Mouse (Mus musculus) urinary bladder, postnatal 10 days (tissue): ENCODE measurements around the gene Pnkd.
A peak's percentile ranks its signal among the peaks of the same experiment; 100 is the strongest.

Experiments used
- DNase-seq: peaks from one replicate; pipeline ENCODE4 v3.0.0; 2022; ENCODE audit warnings: low spot score

Gene Pnkd

DNA sequence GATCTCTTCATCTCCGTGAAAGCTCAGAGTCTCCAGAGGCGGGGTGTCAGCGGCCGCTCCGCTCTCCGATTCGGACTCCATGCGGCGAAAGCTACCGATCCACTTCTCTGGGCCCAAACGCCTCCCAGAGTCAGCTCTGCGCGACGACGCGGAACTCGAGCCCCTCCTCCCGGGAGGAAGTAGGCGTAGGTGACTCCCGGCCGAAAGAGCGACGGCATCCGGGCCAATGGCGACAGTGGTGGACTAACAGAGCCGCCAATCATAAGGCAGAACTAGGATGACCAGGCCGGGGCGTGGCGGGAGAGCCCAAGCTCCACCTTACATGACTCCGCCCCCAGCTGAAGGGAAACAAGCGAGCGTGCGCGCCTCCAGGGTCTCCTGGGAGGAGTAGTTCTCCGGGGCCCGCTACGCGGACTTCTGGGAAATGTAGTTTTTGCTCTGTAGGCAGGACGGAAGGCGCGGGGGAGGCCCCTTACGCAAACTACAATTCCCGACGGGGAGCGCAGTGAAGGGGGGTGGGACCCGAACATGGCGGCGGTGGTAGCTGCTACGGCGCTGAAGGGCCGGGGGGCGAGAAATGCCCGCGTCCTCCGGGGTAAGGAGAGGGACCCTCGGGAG is at the start of gene Pnkd, which contains the start of gene Aamp:
TSS of gene Pnkd (plus strand) at position 388 of the 618 bp plus-strand sequence.
TSS of gene Aamp (minus strand) at position 196 of the 618 bp plus-strand sequence.
- DNase-seq = peak; percentile 97

DNA sequence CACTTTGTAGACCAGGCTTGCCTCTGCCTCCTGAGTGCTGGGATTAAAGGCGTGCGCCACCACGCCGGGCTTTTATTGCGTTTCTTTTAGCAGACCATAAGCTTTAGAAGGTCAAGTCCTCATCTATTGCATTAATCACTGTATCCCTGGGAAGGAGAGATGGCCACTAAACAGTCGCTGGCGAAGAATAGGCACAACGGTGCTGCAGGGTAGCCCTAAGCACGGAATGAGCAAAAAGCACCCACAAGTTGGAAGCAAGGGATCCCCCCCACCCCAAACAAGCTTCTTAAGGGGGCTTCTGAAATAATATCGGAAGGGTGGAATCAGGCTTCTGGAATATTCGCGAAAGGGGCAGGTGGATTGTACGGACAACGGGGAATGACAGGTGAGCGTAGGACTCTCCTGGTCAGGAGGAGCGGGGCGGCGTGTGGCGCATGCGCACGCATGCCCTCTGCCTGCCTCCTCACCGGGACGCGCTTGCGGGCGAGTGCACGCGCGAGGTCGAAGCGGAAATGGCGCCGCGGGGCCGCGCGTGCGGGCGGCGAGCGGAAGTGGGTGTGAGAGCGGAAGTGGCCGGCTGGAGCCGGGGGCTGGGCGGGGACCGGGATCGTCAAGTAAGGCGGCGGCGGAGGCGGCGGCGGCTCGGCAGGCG is 48.7 kb upstream of the Pnkd start, which contains the start of gene Arpc2:
TSS of gene Arpc2 (plus strand) at position 147 of the 652 bp plus-strand sequence.
- peak; percentile 89 for DNase-seq

DNA sequence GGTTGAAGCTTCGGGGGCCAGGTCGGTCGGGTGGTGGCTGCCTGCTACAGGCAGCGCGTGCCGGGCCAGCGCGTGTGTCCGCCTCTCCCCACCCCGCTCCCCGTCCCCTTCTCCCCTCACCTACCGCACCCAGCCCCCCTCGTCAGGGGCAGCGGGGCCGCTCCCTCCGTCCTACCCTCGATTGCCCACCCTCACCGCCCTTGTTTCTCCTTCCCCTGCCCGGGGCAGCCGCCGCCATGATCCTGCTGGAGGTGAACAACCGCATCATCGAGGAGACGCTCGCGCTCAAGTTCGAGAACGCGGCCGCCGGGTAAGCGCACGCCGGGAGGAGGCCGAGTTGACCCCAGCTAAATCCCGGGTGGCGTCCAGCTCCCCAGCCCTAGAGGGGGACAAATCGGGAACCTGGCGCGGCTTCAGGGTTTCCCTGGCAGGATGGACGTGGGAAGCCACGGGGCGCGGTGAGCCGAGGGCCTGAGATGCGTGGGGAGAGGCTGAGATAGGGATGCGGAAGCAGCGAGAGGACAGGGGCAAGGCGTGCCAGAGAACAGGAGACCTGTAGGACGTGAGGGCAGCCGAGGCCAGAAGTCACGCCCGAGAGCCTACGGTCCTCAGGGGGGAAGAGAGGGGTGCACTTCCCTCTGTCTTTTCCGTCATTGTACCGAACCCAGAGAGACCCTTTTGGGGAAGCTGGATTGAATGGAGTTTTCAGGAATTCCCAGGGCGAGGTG is 48.0 kb upstream of the Pnkd start:
- DNase-seq = no peak

DNA sequence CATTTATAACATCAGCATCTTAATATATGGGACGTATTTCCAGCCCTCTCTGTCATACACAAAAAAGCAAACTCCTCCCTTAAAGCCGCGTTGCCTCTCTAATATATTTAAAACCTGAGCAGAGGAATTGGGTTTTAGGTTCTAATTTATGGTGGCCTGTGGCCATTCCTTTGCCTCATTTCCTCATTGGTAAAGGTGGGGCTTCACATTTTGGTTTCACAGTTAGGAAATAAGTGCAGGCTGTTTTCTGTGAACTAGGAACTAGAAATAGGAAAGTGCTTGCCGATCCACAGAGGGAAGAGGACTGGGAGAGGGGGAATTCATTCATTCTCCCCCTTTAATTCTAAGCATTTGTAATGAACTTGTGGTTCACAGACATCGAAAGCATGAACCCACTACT is 47.1 kb upstream of the Pnkd start:
- DNase-seq = no peak

DNA sequence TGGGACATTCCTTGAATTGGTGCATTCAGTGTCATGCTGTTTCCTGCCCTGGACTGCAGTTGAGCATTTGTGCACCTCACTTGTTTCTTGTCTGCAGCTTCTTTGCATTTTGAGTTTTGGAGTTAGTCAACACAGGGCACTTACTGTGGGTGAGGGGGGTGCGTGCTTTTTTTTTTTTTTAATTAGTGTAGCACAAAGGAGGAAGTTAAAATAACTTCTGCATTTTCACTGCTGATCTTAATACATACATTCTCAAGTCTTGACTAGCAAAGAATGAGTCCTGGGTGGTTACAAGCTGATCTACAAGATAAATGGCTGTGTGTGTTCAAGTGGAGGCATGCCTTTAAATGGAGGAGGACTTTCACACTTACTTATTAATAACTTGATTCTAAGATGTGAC is 46.6 kb upstream of the Pnkd start:
- no peak for DNase-seq

DNA sequence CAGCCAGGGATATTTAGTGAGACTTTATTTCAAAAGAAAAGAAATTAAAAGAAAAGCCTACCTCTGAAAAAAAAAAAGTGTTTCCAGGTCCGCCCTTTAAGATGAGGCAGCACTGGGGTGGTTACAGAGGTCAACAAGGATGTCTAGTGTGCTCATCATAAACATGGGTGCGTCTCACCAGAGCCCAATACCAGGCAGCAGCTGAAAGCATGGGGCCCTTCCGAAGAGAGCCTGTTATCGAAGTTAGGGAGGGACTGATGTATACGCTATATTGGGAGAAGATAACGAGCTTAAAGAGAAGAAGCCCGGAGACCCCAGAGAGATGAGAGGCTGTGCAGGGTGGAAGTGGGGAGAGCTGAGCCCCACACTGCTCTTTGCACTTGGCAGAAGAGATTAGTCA is 45.6 kb upstream of the Pnkd start:
- no peak for DNase-seq

DNA sequence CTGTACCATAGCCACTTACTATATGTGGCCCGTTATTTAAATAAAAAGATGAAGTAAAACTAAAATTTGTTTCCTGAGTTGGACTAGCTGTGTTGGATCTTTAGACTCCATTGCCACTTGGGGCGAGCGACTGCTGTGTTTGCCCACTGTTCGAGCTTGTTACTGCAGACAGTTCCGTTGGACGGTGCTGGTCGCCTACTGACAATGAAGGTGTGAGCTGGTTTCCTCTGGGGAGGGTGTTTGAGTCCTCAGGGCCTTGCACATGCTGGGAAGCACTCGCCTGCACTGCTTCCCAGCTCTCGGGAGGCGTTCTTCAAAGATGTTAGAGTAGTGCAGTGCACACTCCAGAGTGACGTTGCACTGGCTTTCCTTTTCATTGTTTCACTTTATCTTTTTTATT is 45.1 kb upstream of the Pnkd start:
- DNase-seq = no peak

DNA sequence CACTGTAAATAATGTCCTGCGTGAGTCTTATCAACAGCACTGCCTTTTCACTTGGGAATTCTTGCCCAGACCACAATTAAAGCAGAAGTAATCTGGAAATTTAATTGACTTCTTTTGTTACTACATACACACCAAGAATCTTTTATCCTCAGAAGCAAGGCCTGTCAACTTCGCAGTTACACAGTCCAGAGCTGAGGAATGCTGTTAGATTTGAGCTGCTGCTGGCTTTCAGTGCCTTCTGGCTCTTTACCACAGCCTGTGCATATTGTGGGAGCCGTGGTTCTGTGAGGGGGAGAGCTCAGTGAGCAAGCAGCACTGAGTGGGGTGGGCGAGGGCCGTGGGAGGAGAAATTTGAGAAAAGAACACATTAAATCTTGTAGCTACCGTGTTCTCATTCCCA is 44.4 kb upstream of the Pnkd start:
- DNase-seq = no peak

DNA sequence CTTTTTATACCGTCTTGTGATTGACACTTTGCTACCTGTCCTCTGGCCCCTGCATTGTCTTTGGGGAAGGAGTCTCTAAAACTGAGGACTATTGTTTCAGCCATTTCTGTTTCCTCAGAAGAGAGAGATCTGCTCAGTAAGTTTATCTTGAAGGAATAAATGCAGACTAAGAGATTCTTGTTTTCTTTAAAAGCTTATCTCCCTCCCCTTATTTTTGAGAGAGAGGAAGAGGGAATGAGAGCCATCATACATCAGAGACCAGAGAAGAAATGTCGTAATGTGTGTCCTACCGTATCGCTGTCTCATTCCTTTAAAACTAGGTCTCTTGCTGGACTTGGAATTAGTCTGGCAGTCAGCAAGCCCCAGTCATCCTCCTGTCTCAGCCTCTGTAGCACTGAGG is 43.9 kb upstream of the Pnkd start:
- DNase-seq = no peak

DNA sequence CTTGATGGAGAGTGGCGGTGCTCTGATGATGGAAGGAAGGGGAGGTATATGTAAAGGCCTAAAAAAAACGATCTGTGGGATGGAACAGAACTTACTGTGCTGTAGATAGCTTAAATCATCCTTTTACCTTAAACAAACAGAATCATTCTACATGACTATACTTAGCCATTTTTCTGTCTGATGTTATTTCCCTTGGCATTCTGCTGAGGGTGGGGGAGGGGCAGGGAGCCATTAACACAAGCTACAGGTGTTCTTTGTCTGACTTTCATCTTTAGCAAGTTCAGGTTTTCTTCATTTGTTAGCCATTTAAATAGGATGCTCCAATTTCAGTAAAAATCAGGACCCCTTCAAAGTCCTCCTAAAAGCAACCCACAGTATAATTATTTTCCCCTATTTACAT is 39.2 kb upstream of the Pnkd start:
- DNase-seq = no peak

DNA sequence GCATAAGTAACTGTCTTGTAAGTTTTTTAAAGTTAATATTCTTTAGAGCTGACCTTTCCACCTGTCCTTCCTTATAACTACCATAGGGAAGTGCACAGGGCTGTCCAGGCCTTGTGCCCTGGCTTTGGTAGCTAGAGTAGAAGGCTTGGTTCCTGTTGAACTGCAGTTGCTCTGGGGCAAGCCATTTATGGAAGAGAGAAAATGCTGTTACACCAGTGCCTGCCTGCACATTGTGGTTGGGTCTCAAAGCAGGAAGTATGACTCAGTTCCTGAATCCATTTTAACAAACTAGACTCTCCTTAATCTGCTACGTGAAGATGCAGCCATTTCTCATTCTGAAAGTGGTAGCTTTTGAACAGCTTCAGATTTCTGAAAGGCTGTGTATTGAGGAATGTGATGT is 35.9 kb upstream of the Pnkd start:
- DNase-seq = no peak

DNA sequence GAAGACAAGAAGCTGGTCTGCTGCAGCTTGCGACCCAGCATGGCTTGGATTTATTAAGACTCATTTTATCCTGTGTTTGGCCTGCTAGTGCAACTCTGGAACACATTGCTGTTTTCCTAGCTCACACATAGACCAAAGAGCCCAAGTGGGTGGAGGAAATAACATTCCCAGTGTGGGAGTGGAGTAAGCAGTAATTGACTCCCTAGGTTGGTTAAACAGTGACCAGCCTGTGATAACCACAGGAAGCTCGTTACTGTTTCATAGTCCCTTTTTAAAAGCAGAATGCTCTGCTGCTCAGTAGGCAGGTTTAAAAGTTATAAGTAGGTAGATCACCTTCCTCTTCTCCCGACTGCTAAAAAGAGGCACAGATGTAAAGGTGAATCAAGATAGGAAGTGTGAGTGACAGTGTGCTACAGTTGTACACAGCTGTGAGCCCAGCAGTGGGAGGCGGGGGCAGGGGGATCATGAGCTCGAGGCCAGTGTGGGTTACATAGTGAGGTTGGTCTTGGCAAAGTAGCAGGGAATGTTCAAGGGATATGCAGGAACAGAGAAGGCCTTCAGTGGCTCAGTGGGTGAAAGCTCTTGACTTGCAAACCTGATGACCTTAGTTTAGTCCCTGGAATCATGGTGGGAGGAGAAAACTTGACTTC is 35.3 kb upstream of the Pnkd start:
- no peak for DNase-seq

DNA sequence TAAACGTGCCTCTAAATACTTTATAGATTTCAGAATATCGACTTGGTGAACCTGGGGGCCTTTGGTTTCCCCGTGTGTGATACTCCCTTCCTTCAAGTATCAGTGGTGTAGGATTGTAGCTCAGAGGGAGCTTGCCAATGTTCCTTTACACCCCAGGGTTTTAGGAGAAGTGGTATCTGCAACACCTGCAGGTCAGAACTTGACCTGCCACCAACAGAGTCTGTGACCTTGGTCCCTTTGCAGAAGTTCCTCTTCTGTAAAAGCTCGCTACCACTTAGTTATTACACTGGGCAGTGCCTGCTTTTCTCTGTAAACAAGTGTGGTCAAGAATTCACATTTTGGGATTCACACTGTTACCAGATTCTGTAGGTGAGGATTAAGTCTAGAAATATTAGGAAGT is 34.6 kb upstream of the Pnkd start:
- no peak for DNase-seq

DNA sequence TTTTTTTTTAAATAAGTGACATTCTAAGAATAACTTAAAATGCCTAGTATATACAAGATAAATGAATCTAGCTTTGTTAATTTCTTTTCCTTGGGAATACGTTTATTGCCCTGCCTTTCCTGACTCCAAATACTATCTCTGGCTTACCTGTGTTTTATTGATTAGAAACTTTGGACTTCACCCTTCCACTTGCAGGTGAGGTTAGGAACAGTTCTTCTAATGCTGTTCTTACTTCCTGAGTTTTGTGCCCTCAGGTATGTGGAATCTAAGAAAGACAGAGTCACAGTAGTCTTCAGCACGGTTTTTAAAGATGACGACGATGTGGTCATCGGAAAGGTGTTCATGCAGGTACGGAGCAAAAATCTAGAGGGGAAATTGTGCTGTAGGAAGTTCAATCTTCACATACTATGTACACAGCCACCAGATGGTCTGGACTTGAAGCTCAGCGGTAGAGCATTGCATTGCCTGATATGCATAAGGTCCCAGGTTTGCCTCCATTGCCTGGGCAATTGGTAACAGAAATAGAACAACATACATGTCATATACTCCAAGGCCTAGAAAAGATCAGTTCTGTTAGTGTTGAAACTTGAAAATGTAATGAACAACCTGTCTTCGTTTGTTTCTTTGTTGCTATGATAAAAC is 28.9 kb upstream of the Pnkd start:
- DNase-seq = no peak

DNA sequence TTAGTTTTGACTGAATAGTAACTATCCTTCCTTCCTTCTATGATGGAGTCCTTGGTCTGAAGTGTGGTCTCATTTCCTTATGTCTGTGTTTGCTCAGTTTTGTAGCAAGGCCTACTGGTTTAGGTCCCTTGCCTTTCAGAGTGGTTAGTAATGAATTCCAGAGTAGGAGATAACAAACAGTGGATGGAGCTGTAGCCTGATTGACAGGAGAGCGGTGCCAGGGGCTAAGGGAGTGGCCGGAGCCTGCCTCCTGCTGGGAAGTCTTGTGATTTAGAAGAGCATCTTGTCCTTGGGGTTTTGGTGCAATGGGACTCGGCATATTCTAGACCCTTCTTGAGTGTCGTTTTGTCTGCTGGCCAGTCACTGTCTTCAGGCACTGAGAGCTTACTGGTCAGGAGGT is 27.9 kb upstream of the Pnkd start:
- no peak for DNase-seq

DNA sequence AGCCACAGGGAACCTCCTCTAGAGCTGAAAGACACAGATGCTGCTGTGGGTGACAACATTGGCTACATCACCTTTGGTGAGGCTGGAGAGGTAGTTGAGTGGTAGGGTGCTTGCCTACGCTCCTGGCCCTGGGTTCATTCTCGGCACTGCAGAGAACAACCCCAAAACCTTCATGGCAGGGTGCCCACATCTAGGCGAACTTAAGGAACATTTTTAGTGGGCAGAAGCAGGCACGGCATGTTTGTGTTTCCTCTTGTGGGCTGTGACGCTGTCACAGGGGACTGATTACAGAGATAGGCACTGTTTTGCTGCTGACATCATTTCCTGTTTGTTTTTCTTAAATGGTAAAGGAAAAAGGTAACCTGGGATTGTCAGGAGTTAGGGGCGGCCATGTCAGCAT is 22.2 kb upstream of the Pnkd start:
- DNase-seq = no peak

DNA sequence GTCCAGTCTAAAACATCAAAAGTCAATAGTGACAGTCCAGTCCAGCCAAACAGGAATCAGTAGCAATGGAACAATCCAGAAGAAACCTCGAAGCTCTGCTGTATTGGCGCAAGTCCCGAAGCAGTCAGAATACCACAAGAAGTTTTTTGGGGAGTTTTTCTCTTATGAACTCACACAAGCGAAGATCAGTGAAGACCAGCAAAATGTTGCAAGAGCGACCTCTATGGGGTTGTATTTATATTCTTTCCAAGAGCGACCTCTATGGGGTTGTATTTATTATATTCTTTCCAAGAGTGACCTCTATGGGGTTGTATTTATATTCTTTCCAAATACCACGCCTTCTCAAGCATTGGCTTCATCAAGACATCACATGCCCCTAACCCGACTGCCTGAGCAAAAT is 16.0 kb upstream of the Pnkd start:
- no peak for DNase-seq

DNA sequence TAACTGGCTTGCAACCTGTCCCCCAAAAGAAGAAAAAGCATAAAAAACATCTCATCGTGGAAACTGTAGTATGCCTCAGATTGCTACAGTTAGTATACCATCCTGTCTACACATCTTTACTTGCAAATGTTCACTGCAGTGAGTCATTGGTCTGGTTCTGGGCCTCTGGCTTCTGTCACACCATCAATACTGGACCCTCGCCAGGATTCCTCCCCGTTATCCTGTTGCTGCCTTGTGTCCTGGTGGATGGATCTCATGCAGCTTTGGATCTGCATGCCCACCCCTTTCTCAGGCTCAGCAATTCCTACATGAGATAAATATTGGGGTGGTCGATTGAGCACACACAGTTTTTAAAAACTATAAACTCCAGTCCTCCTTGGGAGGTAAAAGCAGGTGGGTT is 13.1 kb upstream of the Pnkd start:
- no peak for DNase-seq

DNA sequence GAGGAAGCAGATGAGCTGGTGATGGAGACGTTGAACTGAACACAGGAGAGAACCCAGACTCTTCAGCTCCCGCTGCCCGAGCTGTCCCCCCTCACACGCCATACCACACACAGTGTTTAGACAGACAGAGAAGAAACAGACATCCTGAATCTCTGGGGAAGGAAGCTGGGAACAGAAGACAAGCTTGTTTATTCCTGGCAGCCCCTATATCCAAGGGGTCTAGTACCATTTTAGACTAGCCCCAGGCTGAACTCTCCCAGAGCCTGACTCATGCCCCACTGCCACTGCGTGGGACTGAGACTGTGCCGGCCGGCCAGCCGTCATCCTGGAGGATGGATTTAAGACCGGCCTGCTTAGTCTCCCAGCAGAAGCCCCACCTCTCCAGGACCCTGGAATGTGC is 9.7 kb upstream of the Pnkd start:
- DNase-seq = no peak

DNA sequence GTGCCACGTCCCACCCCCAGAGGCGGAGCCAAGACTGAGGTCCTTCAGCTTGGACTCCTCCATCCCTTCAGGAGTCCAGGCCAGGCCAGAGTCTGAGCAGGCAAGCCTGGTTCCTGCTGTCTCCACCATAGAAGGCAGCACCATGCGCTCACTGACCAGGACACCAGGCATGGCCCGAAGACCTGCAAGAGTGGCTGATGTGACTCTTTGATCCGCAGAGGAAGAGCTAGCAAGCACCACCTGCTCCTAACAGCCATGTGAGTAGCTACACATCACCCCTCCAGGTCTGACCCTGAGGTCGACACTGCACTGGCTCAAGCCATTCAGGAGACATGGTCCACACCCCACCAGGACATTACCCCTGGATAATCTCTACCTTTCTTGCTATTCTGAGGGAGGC is 7.7 kb upstream of the Pnkd start:
- no peak for DNase-seq

DNA sequence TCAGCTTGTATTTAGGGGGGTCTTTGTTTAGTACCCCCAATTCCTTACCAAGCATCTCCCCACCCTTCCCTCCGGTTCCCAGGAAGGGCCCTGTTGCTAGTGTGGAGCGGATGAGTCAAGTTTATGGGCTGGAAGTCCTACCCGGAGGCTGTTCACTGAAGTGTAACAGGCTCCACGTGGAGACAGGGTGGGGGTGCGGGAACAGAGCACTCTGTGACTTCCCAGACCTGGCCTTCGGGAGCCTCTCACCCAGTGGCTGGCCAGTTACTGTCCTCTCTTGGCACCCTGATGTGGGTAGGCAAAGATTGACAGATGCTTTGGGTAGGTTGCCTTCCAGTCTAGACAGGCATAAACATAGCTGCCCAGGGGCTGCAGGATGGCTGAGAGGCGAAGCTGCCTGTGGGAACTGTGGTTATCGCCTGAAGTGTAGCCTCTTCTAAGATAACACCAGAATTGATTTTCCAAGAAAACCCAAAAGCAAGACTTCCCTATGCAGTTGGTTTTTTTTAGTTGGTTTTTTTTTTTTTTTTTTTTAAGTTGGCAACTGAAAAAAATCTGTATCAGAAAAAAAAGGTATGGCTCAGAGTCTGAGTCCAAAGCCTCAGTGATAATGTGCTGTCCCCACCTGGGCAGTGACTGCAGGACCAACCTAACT is 6.7 kb upstream of the Pnkd start:
- DNase-seq = no peak

DNA sequence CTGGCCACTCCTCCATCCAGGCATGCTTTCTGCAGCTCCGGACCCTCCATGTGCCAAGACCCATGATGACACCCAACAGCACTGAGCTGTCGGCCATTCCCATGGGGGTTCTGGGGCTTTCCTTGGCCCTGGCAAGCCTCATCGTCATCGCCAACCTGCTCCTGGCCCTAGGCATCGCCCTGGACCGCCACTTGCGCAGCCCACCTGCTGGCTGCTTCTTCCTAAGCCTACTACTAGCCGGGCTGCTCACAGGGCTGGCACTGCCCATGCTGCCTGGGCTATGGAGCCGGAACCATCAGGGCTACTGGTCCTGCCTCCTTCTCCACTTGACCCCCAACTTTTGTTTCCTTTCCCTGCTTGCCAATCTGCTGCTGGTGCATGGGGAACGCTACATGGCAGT is 6.2 kb upstream of the Pnkd start, which contains the start of gene Gpbar1:
TSS of gene Gpbar1 (plus strand) at position 13 of the 400 bp plus-strand sequence.
- no peak for DNase-seq
